Mouse (Mus musculus) lung, postnatal 0 days (tissue): ENCODE data around the gene Ptprn2. TPM values are rescaled to one million over a fixed set of nuclear protein-coding genes. Genes with fewer than 3 reads are reported as not detected.
A peak's percentile ranks its signal among the peaks of the same experiment; 100 is the strongest.

Experiments
- ATAC-seq: fragments of 200-750 bp; cut with Nextera tagmentation; 2 replicates; pipeline ENCODE4 v1.8.0; 2017; ENCODE audit warnings: moderate library complexity
- DNase-seq: peaks from one replicate; pipeline ENCODE4 v3.0.0-alpha.2; 2016; ENCODE audit warnings: low spot score
- H3K27ac ChIP-seq: fragments of 300-500 bp; sonication (generic); 2 replicates; pipeline ENCODE4 v1.5.1; 2014; ENCODE audit warnings: antibody characterized with exemption, mild to moderate bottlenecking, low read length, mixed read lengths
- H3K27me3 ChIP-seq: fragments of 300-500 bp; sonication (generic); replicated peaks from 2 replicates; pipeline ENCODE4 v1.6.1; 2014; ENCODE audit warnings: low read length, mixed read lengths; ENCODE audit not compliant: insufficient read depth
- H3K36me3 ChIP-seq: fragments of 300-500 bp; sonication (generic); 2 replicates; pipeline ENCODE4 v1.6.1; 2014; ENCODE audit warnings: low read length, mixed read lengths; ENCODE audit not compliant: insufficient read depth
- H3K4me1 ChIP-seq: fragments of 300-500 bp; sonication (generic); 2 replicates; pipeline ENCODE4 v1.6.1; 2014; ENCODE audit warnings: antibody characterized with exemption, low read depth, low read length, mixed read lengths; ENCODE audit not compliant: insufficient read depth
- H3K4me2 ChIP-seq: fragments of 300-500 bp; sonication (generic); replicated peaks from 2 replicates; pipeline ENCODE4 v1.6.1; 2014; ENCODE audit warnings: low read depth, mild to moderate bottlenecking, low read length, moderate library complexity, mixed read lengths
- H3K4me3 ChIP-seq: fragments of 300-500 bp; sonication (generic); 2 replicates; pipeline ENCODE4 v1.5.1; 2014; ENCODE audit warnings: low read depth, low read length
- H3K9ac ChIP-seq: fragments of 300-500 bp; sonication (generic); replicated peaks from 2 replicates; pipeline ENCODE4 v1.6.1; 2014; ENCODE audit warnings: low read depth, mild to moderate bottlenecking
- H3K9me3 ChIP-seq: fragments of 300-500 bp; sonication (generic); 2 replicates; pipeline ENCODE4 v1.6.1; 2016; ENCODE audit warnings: low read length, mixed read lengths
- CTCF ChIP-seq: IDR thresholded peaks from 2 replicates; pipeline ENCODE4 v1.5.1; 2016; ENCODE audit warnings: antibody characterized with exemption, mild to moderate bottlenecking
- EP300 ChIP-seq: IDR thresholded peaks from 2 replicates; pipeline ENCODE4 v1.6.1; 2016; ENCODE audit warnings: antibody characterized with exemption, mild to moderate bottlenecking, control low read depth
- WGBS: fragments of 180-500 bp; shearing (Covaris S2); extraction: QIAGEN DNeasy Blood & Tissue Kit; methylation state at CpG from one replicate; pipeline ENCODE4 v1.1.7; 2014; 5-methylcytosine and 5-hydroxymethylcytosine counted together
- polyA plus RNA-seq: library from polyadenylated mRNA; unstranded; fragments of >200 nt; fragmentation: Nextera tagmentation; extraction: Ambion mirVana; gene quantifications from 2 replicates; pipeline ENCODE4 v1.2.1, GENCODE M21; 2015

Gene Ptprn2
- polyA plus RNA-seq, 1 experiment from 2014 or later = 0.24 TPM

DNA sequence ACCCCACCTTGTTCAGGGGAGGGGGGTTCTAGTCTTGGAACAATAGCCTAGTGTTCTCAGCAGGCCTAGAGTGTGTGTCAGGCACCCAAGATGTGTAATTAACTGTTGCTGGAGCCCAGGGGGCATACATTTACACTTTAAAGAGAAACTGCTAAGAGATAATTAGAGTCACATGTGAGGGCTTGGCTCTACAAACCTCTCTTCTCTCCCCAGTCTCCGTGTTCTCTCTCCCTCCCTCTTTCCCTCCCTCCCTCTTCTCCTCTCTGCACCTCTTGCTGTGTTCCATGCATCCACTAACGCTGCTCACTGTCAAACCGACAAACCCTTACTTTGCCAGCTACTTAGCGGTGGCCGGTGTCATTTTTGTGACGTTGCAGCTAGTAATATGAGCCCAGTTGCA, 764.9 kb downstream of the Ptprn2 start:
- H3K4me3 ChIP-seq = no peak overlapping the region
- 17% methylated on average over 6 of the region's 6 CpGs for WGBS
- no peak for ATAC-seq
- no peak for DNase-seq
- no peaks in the 10 kb centered on the region; the same call in 1 of the 2 replicates for H3K4me1 ChIP-seq
- no peak overlapping the region for H3K27ac ChIP-seq
- no peaks in the 10 kb centered on the region for H3K27me3 ChIP-seq
- TF ChIP-seq CTCF (no peak), EP300 (no peak)
- H3K36me3 ChIP-seq = no peaks in the 10 kb centered on the region
- H3K9me3 ChIP-seq = no peaks in the 10 kb centered on the region
- no peak overlapping the region for H3K4me2 ChIP-seq
- H3K9ac ChIP-seq = no peak overlapping the region

DNA sequence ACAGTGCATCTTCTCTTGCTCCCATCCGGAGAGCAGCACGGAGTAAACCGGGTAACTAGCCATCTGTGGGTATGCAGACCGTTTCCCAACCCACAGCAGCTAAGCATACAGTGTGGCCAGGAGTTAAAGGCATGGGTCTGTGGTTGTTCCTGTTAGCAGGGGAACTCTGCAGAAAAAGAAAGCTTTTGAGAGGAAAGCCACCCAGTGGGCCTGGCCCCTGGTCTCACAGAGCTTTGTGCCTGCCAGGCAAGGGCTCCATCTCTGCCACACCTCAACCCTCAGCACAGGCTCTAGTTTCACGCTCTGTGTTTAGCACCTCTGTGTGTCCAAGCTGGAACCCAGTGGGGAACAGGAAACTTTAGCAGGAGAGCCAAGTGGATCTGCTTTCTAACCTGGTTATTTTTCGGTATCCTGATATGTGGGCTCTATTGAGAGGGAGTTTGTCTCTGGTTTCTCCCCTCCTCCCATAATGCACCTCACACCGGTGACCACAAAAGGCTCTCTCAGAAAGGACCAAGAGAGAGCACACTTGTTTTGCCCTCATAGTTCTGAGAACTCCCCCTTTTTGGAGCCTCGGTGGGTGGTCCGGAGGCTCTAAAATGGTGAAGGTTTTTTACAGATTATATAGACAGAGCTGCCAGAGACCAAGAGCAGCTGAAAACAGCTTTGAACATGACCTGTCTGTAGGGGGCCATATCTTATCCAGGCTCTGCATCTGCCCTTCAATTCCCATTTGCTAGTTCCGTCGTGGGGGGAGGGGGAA, 766.3 kb downstream of the Ptprn2 start:
- no peaks in the 10 kb centered on the region; the same call in 1 of the 2 replicates for H3K4me1 ChIP-seq

GRCm38 (mm10) chr12:117252426-117252779, 766.9 kb downstream of the Ptprn2 start:
- Histone ChIP-seq H3K36me3 (no peaks in the 10 kb centered on the region), H3K4me3 (no peak overlapping the region), H3K27me3 (no peaks in the 10 kb centered on the region), H3K4me1 (no peaks in the 10 kb centered on the region; the same call in 1 of the 2 replicates), H3K27ac (no peak overlapping the region), H3K9ac (no peak overlapping the region), H3K9me3 (no peaks in the 10 kb centered on the region), H3K4me2 (no peak overlapping the region)
- DNase-seq = no peak
- ATAC-seq = no peak
- 8% methylated on average over 3 of the region's 3 CpGs for WGBS
- no peak for TF ChIP-seq CTCF
- TF ChIP-seq EP300 = no peak

More for the DNA sequence above, 766.3 kb downstream of the Ptprn2 start:
- H3K27me3 ChIP-seq = no peaks in the 10 kb centered on the region
- H3K27ac ChIP-seq = no peak overlapping the region
- H3K36me3 ChIP-seq = no peaks in the 10 kb centered on the region
- DNase-seq (no peak), ATAC-seq (no peak)
- WGBS = 25% methylated on average over 11 of the region's 11 CpGs
- H3K4me2 ChIP-seq = no peak overlapping the region
- no peak overlapping the region for H3K9ac ChIP-seq
- H3K4me3 ChIP-seq = no peak overlapping the region
- no peaks in the 10 kb centered on the region for H3K9me3 ChIP-seq
- TF ChIP-seq EP300 = no peak
- TF ChIP-seq CTCF = no peak

DNA sequence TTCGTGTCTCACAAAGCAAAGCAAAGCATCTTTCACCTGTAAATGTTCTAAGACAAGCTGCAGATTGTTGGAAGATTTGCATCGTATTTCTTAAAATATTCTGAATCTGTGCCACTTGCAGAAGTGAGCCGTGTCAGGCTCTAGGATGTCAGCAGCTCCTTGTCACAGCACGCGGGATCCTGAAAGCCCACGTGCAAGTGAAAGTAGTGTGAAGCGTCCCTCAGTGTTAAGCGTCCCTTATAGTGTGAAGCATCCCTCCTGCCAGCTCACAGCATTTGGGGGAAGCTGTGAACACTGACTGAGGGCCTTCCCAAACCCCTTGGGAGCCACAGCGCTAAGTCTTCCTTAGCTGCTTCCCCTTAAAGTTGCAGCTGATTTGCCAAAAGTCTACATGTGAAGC, 768.8 kb downstream of the Ptprn2 start:
- H3K27ac ChIP-seq = no peak overlapping the region
- no peaks in the 10 kb centered on the region for H3K36me3 ChIP-seq
- H3K9ac ChIP-seq = no peak overlapping the region
- no peak overlapping the region for H3K4me2 ChIP-seq
- H3K9me3 ChIP-seq = no peaks in the 10 kb centered on the region
- 74% methylated on average over 9 of the region's 9 CpGs for WGBS
- no peak for ATAC-seq
- no peak overlapping the region for H3K4me3 ChIP-seq
- TF ChIP-seq EP300 = no peak
- no peak for TF ChIP-seq CTCF
- DNase-seq = no peak
- H3K4me1 ChIP-seq = no peaks in the 10 kb centered on the region; the same call in 1 of the 2 replicates
- no peaks in the 10 kb centered on the region for H3K27me3 ChIP-seq

DNA sequence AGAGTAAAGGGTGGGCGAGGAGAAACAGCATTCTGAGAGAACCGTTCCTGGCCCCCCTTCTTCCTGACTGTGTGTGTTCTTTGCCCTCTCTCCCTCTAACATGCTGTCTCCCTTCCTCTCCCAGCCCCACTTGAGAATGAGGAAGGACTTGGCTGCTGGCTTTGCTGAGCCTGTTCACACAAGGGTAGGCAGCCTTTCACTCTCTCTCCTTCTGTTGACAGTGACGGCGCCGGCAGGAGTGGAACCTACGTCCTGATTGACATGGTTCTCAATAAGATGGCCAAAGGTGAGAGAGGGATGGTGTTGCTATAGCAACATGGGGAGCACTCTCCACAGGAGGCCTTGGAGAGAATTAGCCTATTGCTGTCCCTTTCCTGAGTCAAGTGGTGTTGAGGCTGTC, 769.8 kb downstream of the Ptprn2 start:
- WGBS = 38% methylated on average over 6 of the region's 6 CpGs
- no peak overlapping the region for H3K4me2 ChIP-seq
- H3K4me1 ChIP-seq = no peaks in the 10 kb centered on the region; the same call in 1 of the 2 replicates
- no peak overlapping the region for H3K9ac ChIP-seq
- H3K27ac ChIP-seq = no peak overlapping the region
- ATAC-seq (0 out of 2 replicates have a peak, but pooled peaks have one; percentile 3), DNase-seq (no peak)
- no peaks in the 10 kb centered on the region for H3K36me3 ChIP-seq
- TF ChIP-seq EP300 (no peak), CTCF (no peak)
- no peaks in the 10 kb centered on the region for H3K9me3 ChIP-seq
- no peaks in the 10 kb centered on the region for H3K27me3 ChIP-seq
- H3K4me3 ChIP-seq = no peak overlapping the region

- TF ChIP-seq CTCF (no peak), EP300 (peak; percentile 44)
- no peak overlapping the region for H3K4me3 ChIP-seq
- peak; percentile 86 for ATAC-seq
- H3K4me2 ChIP-seq = no peak overlapping the region
- H3K36me3 ChIP-seq = no peaks in the 10 kb centered on the region
- no peak overlapping the region for H3K27ac ChIP-seq
- no peaks in the 10 kb centered on the region for H3K27me3 ChIP-seq
- no peaks in the 10 kb centered on the region; the same call in 1 of the 2 replicates for H3K4me1 ChIP-seq
- peak; percentile 15 for DNase-seq
- no peaks in the 10 kb centered on the region for H3K9me3 ChIP-seq
- no peak overlapping the region for H3K9ac ChIP-seq
- 66% methylated on average over 2 of the region's 2 CpGs for WGBS
These were observed 770.3 kb downstream of the Ptprn2 start for GRCm38 (mm10) chr12:117255776-117256342.
